ENCODE assay signal across 9 mouse cellular contexts in the genomic region with DNA sequence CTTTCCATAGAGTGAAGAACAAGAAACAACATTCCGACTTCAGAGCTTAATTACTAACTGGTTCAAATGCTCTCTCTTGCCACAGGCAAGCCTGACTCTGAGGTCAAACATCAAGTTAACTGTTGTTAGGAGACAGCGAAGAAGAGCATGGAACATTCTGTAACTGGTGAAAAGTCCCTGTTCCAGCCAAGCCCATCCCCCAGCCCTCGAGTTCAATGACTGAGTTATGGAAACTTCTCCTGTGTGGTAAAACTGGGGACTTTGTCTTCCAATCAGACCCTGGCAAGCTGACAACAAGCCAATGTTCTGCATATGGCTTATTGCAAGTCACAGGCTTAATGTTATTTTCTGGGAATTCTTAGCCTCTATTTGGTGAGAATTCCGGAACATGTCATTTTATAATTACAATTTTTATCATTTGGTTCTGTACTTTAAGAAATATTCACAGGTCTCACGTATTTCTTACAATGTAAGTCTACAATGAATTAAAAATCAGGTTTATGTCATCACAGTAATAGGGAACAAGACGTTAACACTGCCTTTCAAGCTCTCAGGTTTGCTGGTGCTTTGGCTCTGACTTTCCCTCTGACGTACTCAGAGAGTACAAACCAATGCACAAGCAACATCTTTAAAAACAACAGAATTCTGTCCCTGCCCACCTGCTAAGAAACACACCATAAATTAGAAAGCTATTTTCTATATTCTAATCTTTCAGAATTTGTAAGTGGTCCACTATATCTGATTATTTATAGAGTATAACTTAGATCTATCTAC. TPM values are rescaled to one million over a fixed set of nuclear protein-coding genes. Genes with fewer than 3 reads are reported as not detected.
DNase-seq lines count a peak whose midpoint lies in the region; ATAC-seq and TF ChIP-seq lines count a peak whose summit lies in the region.
"Had no signal": no experiment of that assay in that cellular context is flagged by ENCODE, and none has a peak within 500 bp of the region (broad histone marks: within the 10 kb centered on the region; RNA-seq: fewer than 3 reads in every experiment).

No protein-coding gene starts in this region.

- no peaks in the 10 kb centered on the region for H3K79me2 ChIP-seq in heart, adult 2 months (replicated peaks; ENCODE audit: control insufficient read depth, insufficient read depth, low read length)

- no peaks in the 10 kb centered on the region for H3K27me3 ChIP-seq in heart, adult 2 months (ENCODE audit: control insufficient read depth, insufficient read depth, low read length)
- no peaks in the 10 kb centered on the region for H3K27me3 ChIP-seq in midbrain, embryonic 11.5 days (ENCODE audit: control insufficient read depth, insufficient read depth, low read length)

- intact Hi-C loops in heart, adult 2 months (cut with DNase I), result no loop called here

- H3K36me3 ChIP-seq in heart, adult 2 months (ENCODE audit: control insufficient read depth, insufficient read depth, low read length), result peaks cover 5% of the 10 kb centered on the region
- H3K36me3 ChIP-seq in midbrain, embryonic 11.5 days (ENCODE audit: control insufficient read depth, insufficient read depth, low read length), result no peaks in the 10 kb centered on the region

- 79% methylated on average over 7 of the region's 7 CpGs for WGBS in heart, adult 2 months
- WGBS in midbrain, embryonic 11.5 days, result 88% methylated on average over 7 of the region's 7 CpGs

- H3K27ac ChIP-seq in heart, adult 2 months, result no peak overlapping the region
- H3K27ac ChIP-seq in midbrain, embryonic 11.5 days (ENCODE audit: low read depth, low read length), result no peak overlapping the region

- peak; percentile 20 to 52 for DNase-seq in heart, adult 18-20 months
- DNase-seq in heart, adult 2 months, result no peak
- peak; percentile 31 to 35 for DNase-seq in spleen, postnatal 36 days (ENCODE audit: low spot score in 2 of 2)
- DNase-seq in spleen, postnatal 14 days (ENCODE audit: low spot score in 2 of 2), result no peak
- DNase-seq in kidney, postnatal 4 days, result peak; percentile 54 to 68
- DNase-seq in yolk sac, embryonic 10.5 days (ENCODE audit: low spot score), result peak; percentile 33
- DNase-seq in urinary bladder, postnatal 10 days (ENCODE audit: low spot score), result no peak
- no peak for DNase-seq in midbrain, embryonic 11.5 days (ENCODE audit: low spot score, missing footprints)
- DNase-seq: right cerebral cortex, postnatal 25 days had no signal

- H3K4me1 ChIP-seq in heart, adult 2 months (ENCODE audit: control insufficient read depth, insufficient read depth, low read length), result peaks cover 3% of the 10 kb centered on the region; the same call in 1 of the 2 replicates
- H3K4me1 ChIP-seq in midbrain, embryonic 11.5 days (ENCODE audit: control insufficient read depth, insufficient read depth, low read length), result no peaks in the 10 kb centered on the region

- no peaks in the 10 kb centered on the region for H3K9me3 ChIP-seq in midbrain, embryonic 11.5 days (ENCODE audit: control insufficient read depth, low read length)

- ATAC-seq in midbrain, embryonic 11.5 days (ENCODE audit: low FRiP score), result no peak

- no peak overlapping the region for H3K9ac ChIP-seq in heart, adult 2 months (ENCODE audit: low read depth, low read length)
- no peak overlapping the region for H3K9ac ChIP-seq in midbrain, embryonic 11.5 days (ENCODE audit: low read length)

- no peak for TF ChIP-seq POLR2A in heart, adult 2 months (IDR thresholded peaks at IDR 0.05; ENCODE audit: insufficient read depth, low read depth, low read length)

- no peak overlapping the region for H3K4me3 ChIP-seq in heart, adult 2 months
- H3K4me3 ChIP-seq in midbrain, embryonic 11.5 days (ENCODE audit: low read depth, low read length), result no peak overlapping the region

- no peak for TF ChIP-seq CTCF in heart, adult 2 months (IDR thresholded peaks at IDR 0.05)

- no peak for TF ChIP-seq EP300 in heart, adult 2 months (IDR thresholded peaks at IDR 0.05; ENCODE audit: insufficient read depth, low read depth, low read length)

- no peak overlapping the region for H3K4me2 ChIP-seq in midbrain, embryonic 11.5 days

RNA-seq across cellular contexts. Expression of a gene that starts 51.6 kb away (rescaled TPM):
- total RNA-seq in heart, adult 18-20 months (2021), result 1 to 10 TPM; 5.3 TPM
- total RNA-seq in heart, adult 2 months (2021), result 1 to 10 TPM; 5.7 to 6.2 TPM
- 4.7 and 8.3 TPM in 2 replicates for polyA plus RNA-seq in heart, adult 2 months (2012; rRNA removed)
- polyA plus RNA-seq in midbrain, embryonic 11.5 days (2014; fragmentation: Nextera tagmentation; extraction: Ambion mirVana), result 11.2 and 15.1 TPM in 2 replicates

RNA-seq across cellular contexts. Expression of a gene that starts 51.8 kb away (rescaled TPM):
- total RNA-seq in heart, adult 18-20 months (2021), result 10 to 100 TPM; 20.0 to 22.1 TPM
- 10 to 100 TPM; 18.3 to 22.4 TPM for total RNA-seq in heart, adult 2 months (2021)
- polyA plus RNA-seq in heart, adult 2 months (2012; rRNA removed), result 6.4 and 8.1 TPM in 2 replicates
- 54.1 and 62.2 TPM in 2 replicates for polyA plus RNA-seq in midbrain, embryonic 11.5 days (2014; fragmentation: Nextera tagmentation; extraction: Ambion mirVana)

Comparison
In these comparisons a context has a peak if more than half of its experiments do, and no peak if none do; other contexts are left out.
1. DNase-seq: peak in heart, adult 18-20 months (2 of 2), spleen, postnatal 36 days (2 of 2), kidney, postnatal 4 days (2 of 2) and yolk sac, embryonic 10.5 days (single experiment); none in heart, adult 2 months (0 of 2), spleen, postnatal 14 days (0 of 2), urinary bladder, postnatal 10 days (single experiment) and midbrain, embryonic 11.5 days (single experiment).